Mouse (Mus musculus): ENCODE data around the gene Gm20388.

GRCm38 (mm10) chr8:121909663-121910062, 1999.0 kb downstream of the Gm20388 start:
- TF ChIP-seq CTCF (IDR thresholded peaks at IDR 0.05; ENCODE audit: low read depth) = peak; percentile 74
- TF ChIP-seq EP300 (IDR thresholded peaks at IDR 0.05; ENCODE audit: low read depth) = no peak
